Mouse (Mus musculus) mammary gland, adult 2 months (tissue): Measurements from ENCODE around the gene 4930447C04Rik. TPM values are rescaled to one million over a fixed set of nuclear protein-coding genes. Genes with fewer than 3 reads are reported as not detected.

ENCODE experiments used
- polyA plus RNA-seq: library from polyadenylated mRNA; depleted of rRNA; stranded (reverse); fragments of >200 nt; gene quantifications from 2 replicates; pipeline ENCODE4 v1.2.3, GENCODE M21; 2012; ENCODE audit warnings: low replicate concordance; rRNA removed

4930447C04Rik gene
- polyA plus RNA-seq: 0.13 TPM in 1 of 2 replicates, not detected in the other

GRCm38 (mm10) chr12:72940071-72940821, at the start of gene 4930447C04Rik:
Gene 4930447C04Rik (minus strand): TSS chr12:72940774.

GRCm38 (mm10) chr12:72939616-72940015, 958 bp downstream of the 4930447C04Rik start, which contains the start of gene Six6:
Gene Six6 (plus strand): TSS chr12:72939892.

Other genes starting within 250 kb of the 4930447C04Rik start
- 28.3 and 83.4 TPM in 2 replicates for gene Ppm1a, start 183.3 kb downstream of the 4930447C04Rik start, polyA plus RNA-seq
- gene Six6, start 882 bp downstream of the 4930447C04Rik start, polyA plus RNA-seq: not detected in 2 replicates
- 5.9 and 7.3 TPM in 2 replicates for gene Six1, start 113.1 kb upstream of the 4930447C04Rik start, polyA plus RNA-seq
- 0.50 and 2.1 TPM in 2 replicates for gene Six4, start 172.7 kb upstream of the 4930447C04Rik start, polyA plus RNA-seq
- 3.4 and 7.2 TPM in 2 replicates for gene Mnat1, start 182.9 kb upstream of the 4930447C04Rik start, polyA plus RNA-seq